Mouse (Mus musculus): ENCODE measurements around the gene Olfr586.

Olfr586 gene

DNA sequence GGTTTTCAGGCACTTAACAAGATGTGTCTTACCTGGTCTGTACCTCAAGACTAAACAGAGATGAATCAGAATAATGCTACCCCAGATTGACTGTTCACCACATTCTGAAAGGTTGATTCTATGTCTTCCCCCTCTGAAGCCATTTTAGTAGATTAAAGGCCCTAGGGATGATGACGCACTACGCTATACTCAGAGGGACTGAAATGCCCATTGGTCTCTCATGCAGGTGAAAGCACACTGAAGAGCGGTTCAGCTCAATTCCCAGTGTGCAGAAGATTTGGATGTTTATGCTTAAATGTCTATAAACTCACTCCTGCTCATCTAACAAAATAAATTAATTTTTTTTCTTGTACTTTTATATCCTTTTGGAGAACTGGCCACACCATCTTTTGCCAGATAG is at the start of gene Olfr586:
Gene Olfr586, minus strand, starts transcription at position 101 of the 400 bp plus-strand sequence.
- no peak for DNase-seq (ENCODE audit: low spot score)

DNA sequence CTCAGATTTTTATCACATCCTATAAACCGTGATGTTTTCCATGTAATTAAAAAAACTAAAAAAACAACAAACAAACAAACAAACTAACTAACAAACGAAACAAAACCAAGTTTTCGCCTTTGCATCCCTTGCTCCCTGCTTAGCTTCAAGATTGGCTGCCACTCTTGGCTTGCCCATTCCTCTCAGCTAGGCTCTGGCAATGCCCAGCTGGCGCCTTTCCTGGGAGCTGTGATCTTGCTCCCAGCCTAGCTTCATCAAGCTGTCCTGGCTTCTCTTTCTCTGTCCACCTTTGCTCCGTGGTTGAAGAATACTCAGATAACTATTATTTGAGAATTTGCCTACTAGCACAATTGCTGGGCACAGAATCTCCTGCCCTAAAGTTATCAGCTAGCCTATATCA is 44.3 kb upstream of the Olfr586 start:
- no peak for DNase-seq (ENCODE audit: low spot score)

DNA sequence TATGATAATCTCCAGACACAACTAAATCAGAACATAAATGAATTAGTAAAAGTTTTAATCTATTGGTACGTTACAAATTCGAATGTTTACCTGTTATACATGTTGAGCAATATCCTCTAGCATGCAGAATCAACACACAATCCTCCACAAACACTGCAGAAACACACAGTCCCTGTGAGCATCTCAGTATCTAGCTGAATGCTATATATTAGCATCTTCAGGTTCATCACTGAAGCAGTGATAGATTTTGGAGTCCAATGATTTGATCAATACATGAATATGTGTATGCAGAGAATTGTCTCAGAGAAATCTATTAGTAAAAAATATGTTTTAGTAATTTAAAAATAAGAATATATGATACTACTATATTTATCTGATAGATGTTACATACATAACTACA is 30.8 kb upstream of the Olfr586 start, which contains the start of gene Olfr589:
Gene Olfr589, minus strand, starts transcription at position 101 of the 400 bp plus-strand sequence.
- DNase-seq (ENCODE audit: low spot score) = no peak

GRCm38 (mm10) chr7:103140579-103140978 is 15.1 kb upstream of the Olfr586 start, which contains the start of gene Olfr588-ps1:
Gene Olfr588-ps1 (plus strand): TSS chr7:103140879.
- DNase-seq (ENCODE audit: low spot score) = no peak

GRCm38 (mm10) chr7:103119406-103119805 is 6.0 kb downstream of the Olfr586 start:
- no peak for DNase-seq (ENCODE audit: low spot score)

DNA sequence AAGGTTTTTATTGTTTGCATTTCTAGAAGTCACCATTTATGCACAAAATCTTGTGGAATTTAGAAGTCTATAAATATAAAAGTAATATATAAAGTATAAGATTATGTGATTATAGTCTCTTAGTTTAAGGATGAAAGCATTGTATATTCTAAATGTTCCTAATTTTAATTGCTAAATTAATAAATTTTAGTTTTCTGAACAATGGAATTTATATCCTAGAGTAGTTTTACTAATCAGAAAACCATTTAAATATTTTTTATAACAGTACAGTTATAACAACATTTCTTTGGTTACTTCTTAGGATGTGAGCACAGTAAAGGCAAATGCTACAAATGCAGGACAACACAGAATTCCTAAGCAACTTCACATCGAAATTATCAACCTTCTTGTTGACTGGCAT is 28.0 kb downstream of the Olfr586 start, which contains the start of gene Olfr585:
Gene Olfr585, plus strand, starts transcription at position 301 of the 400 bp plus-strand sequence.
- no peak for DNase-seq (ENCODE audit: low spot score)

- no peak for DNase-seq (ENCODE audit: low spot score)
Measured at GRCm38 (mm10) chr7:103081585-103081984, 43.9 kb downstream of the Olfr586 start, which contains the start of gene Olfr584. Gene Olfr584 (plus strand): TSS chr7:103081885.
